Mouse (Mus musculus) kidney, adult 2 months (tissue): ENCODE results near the gene Musk. TPM values are rescaled to one million over a fixed set of nuclear protein-coding genes. Genes with fewer than 3 reads are reported as not detected.
"Not testable (repeated sequence)": the region's sequence is repeated elsewhere in the genome, so short reads cannot be mapped to it uniquely, and the experiment has no call there.

Experiments used
- DNase-seq: peaks from one replicate; pipeline ENCODE4 v3.0.0; 2021
- H3K27ac ChIP-seq: fragments of 200-500 bp; 2 replicates; pipeline ENCODE4 v1.5.1; 2012; ENCODE audit warnings: low read depth, low read length, control low read depth, inconsistent platforms; ENCODE audit not compliant: insufficient read depth
- H3K27me3 ChIP-seq: fragments of 200-500 bp; replicated peaks from 2 replicates; pipeline ENCODE4 v1.6.1; 2012; ENCODE audit warnings: mild to moderate bottlenecking, moderate library complexity, low read length, inconsistent platforms; ENCODE audit not compliant: control insufficient read depth, insufficient read depth
- H3K36me3 ChIP-seq: fragments of 200-500 bp; 2 replicates; pipeline ENCODE4 v1.6.1; 2012; ENCODE audit warnings: mild to moderate bottlenecking, moderate library complexity, low read length, inconsistent platforms; ENCODE audit not compliant: control insufficient read depth, insufficient read depth
- H3K4me1 ChIP-seq: fragments of 200-500 bp; 2 replicates; pipeline ENCODE4 v1.6.1; 2011; ENCODE audit warnings: low read length; ENCODE audit not compliant: control insufficient read depth, insufficient read depth
- H3K4me3 ChIP-seq: fragments of 200-500 bp; 2 replicates; pipeline ENCODE4 v1.5.1; 2011; ENCODE audit warnings: mild to moderate bottlenecking, low read depth, low read length, control low read depth; ENCODE audit not compliant: insufficient read depth
- CTCF ChIP-seq: fragments of 200-500 bp; conservative IDR thresholded peaks from 2 replicates; pipeline ENCODE4 v1.5.1; 2011; ENCODE audit warnings: low read depth, mild to moderate bottlenecking, control low read depth, low read length, moderate library complexity, mixed read lengths; ENCODE audit not compliant: insufficient read depth, insufficient read length
- POLR2A ChIP-seq: fragments of 200-500 bp; IDR thresholded peaks from one replicate; pipeline ENCODE4 v1.6.1; 2011; ENCODE audit warnings: low read depth, low read length, control low read depth
- WGBS: fragments of 180-500 bp; shearing (Covaris S2); methylation state at CpG from one replicate; pipeline ENCODE4 v1.1.7; 2018; 5-methylcytosine and 5-hydroxymethylcytosine counted together
- polyA plus RNA-seq: library from polyadenylated mRNA; depleted of rRNA; stranded (reverse); fragments of >200 nt; gene quantifications from 2 replicates; pipeline ENCODE4 v1.2.3, GENCODE M21; 2012; rRNA removed

Gene Musk
- 0.26 and 0.38 TPM in 2 replicates for polyA plus RNA-seq

- no peaks in the 10 kb centered on the region for H3K4me1 ChIP-seq
- no peaks in the 10 kb centered on the region for H3K36me3 ChIP-seq
- peak within 1 kb of the TSS; percentile 16; the same call in 1 of the 2 replicates for H3K27ac ChIP-seq
- 78% methylated on average over 11 of the region's 11 CpGs for WGBS
- DNase-seq = no peak
- no peaks in the 10 kb centered on the region; the same call in 1 of the 2 replicates for H3K27me3 ChIP-seq
- TF ChIP-seq POLR2A = no peak
- TF ChIP-seq CTCF = no peak
- H3K4me3 ChIP-seq = no peak within 1 kb of the TSS
Observed at GRCm38 (mm10) chr4:58285687-58286086, at the start of gene Musk. Gene Musk (plus strand): TSS chr4:58285960.

DNA sequence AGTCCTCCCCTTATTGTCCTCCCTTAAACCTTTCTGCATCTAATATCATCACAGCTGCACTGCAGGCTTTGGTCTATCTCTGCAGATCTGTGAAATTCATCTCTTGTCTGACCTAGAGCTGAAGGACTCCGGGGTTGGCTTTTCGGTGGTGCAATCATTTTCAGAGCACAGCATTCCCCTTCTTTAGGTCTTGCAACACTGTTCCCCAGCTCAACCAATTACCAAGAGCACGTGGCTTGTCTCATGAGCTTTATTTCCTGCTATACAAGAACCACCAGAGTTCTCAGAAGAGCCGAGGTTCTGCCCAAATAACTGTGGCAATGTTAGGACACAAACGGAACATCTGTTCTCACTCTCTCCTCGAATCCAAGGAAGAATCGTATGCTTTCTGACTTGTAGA is 45.3 kb upstream of the Musk start:
- Histone ChIP-seq H3K36me3 (no peaks in the 10 kb centered on the region), H3K4me1 (no peaks in the 10 kb centered on the region), H3K4me3 (no peak overlapping the region), H3K27me3 (no peaks in the 10 kb centered on the region), H3K27ac (no peak overlapping the region)
- 75% methylated on average over 7 of the region's 7 CpGs for WGBS
- peak; percentile 7 for DNase-seq
- no peak for TF ChIP-seq POLR2A
- no peak for TF ChIP-seq CTCF

GRCm38 (mm10) chr4:58245544-58245943 is 40.2 kb upstream of the Musk start:
- H3K27ac ChIP-seq = no peak overlapping the region
- TF ChIP-seq POLR2A = no peak
- TF ChIP-seq CTCF = no peak
- no peaks in the 10 kb centered on the region for H3K27me3 ChIP-seq
- 69% methylated on average over 1 of the region's 1 CpGs for WGBS
- no peaks in the 10 kb centered on the region for H3K36me3 ChIP-seq
- no peak for DNase-seq
- no peak overlapping the region for H3K4me3 ChIP-seq
- H3K4me1 ChIP-seq = no peaks in the 10 kb centered on the region

GRCm38 (mm10) chr4:58252381-58252780 is 33.4 kb upstream of the Musk start:
- WGBS = 93% methylated on average over 3 of the region's 3 CpGs
- Histone ChIP-seq H3K27me3 (no peaks in the 10 kb centered on the region), H3K4me3 (no peak overlapping the region), H3K36me3 (no peaks in the 10 kb centered on the region), H3K4me1 (no peaks in the 10 kb centered on the region), H3K27ac (no peak overlapping the region)
- TF ChIP-seq POLR2A = no peak
- no peak for TF ChIP-seq CTCF
- DNase-seq = no peak

DNA sequence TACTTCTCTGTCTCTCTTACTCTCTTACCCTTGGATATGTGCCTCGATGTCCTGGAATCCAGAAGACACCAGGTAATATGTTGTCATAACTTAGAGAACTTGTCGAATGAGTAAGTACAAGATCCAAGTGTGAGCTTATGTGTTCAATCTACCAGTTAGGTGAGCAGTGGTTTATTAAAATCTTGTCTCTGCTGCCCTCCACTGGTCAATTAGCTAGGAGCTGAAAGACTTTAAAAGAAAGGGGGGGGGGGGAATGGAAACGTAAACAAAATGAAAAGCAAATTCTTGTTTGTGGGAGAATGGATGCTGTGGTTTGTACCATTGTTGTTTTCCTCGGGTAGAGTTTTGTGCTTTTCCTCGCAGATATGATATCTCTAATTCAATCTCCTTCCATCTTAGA is 32.4 kb upstream of the Musk start:
- peak; percentile 63 for DNase-seq
- no peaks in the 10 kb centered on the region for H3K27me3 ChIP-seq
- no peaks in the 10 kb centered on the region for H3K36me3 ChIP-seq
- no peaks in the 10 kb centered on the region for H3K4me1 ChIP-seq
- whole genome bisulfite sequencing = 21% methylated on average over 5 of the region's 5 CpGs
- no peak overlapping the region for H3K27ac ChIP-seq
- H3K4me3 ChIP-seq = no peak overlapping the region
- 0 out of 2 replicates have a peak, but pooled peaks have one; percentile 10 for TF ChIP-seq CTCF
- no peak for TF ChIP-seq POLR2A

DNA sequence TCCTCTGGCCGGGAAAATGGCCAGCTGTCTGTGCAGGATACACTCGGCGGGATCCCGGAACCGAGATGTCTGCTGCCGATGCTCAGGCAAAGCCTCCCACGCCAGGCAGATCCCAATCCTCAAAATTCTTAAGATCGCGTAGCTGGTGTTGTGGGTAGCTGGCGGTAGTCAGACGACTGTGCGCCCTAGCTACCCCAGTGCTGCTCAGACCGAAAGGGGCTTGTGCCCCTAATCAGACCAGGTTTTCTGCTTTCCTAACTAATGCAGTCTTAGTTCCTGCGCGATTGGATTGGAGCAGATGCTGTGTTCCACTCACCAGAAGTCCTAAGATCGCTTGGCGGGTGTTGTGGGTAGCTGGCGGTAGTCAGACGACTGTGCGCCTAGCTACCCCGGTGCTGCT is 25.0 kb upstream of the Musk start:
- not testable (repeated sequence) for H3K27ac ChIP-seq, H3K4me1 ChIP-seq, H3K27me3 ChIP-seq, DNase-seq, H3K4me3 ChIP-seq, H3K36me3 ChIP-seq
- WGBS = 96% methylated on average over 21 of the region's 21 CpGs

- DNase-seq = peak; percentile 34
- Histone ChIP-seq H3K36me3 (no peaks in the 10 kb centered on the region), H3K4me3 (no peak overlapping the region), H3K27ac (no peak overlapping the region), H3K27me3 (no peaks in the 10 kb centered on the region), H3K4me1 (no peaks in the 10 kb centered on the region)
- TF ChIP-seq POLR2A (no peak), CTCF (peak; percentile 65)
- WGBS = 49% methylated on average over 7 of the region's 7 CpGs
Observed at GRCm38 (mm10) chr4:58266294-58266693, 19.5 kb upstream of the Musk start.
